Mouse (Mus musculus): ENCODE results near the gene Pa2g4. TPM values are rescaled to one million over a fixed set of nuclear protein-coding genes. Genes with fewer than 3 reads are reported as not detected.

Pa2g4 gene
- polyA plus RNA-seq, 1 experiment from 2014 or later = 149 TPM

DNA sequence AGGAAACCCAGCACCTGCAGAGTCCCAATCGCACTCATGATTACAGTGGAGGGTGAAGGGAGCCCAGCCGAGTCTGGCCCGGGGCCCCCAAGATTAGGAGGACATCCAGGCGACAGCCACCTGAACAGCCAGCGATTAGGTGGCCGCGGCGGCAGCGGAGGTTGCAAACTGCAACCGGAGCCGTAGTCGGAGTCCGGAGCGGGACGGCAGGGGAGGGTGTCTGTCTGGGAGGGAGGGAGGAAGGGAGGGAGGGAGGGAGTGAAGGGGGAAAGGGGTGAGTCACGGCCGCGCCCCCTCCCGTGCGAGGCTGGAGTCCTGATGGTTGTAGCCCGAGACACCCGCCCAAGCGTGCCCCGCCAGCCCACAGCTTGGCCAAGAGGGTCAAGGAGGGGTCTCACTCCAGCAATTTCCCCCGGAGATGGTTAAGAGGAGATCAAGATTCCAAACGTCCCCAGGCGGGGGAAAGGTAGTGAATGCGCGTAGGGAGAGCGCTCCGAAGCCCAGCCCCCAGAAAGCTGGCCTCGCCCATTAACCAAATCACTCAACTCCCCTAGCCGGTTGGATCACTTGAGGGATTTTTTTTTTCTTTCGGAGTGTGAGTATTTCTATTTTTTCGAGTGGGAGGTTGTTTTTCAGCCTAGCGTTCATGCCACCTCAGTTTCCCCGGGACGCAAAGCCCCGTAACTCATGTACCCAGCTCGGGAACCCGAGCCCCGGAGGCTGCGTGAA lies 23.8 kb upstream of the Pa2g4 start, which contains the start of gene Erbb3:
Gene Erbb3, minus strand, starts transcription at position 189 of the 729 bp plus-strand sequence.
- H3K4me1 ChIP-seq = peaks cover 14% of the 10 kb centered on the region
- H3K9ac ChIP-seq (replicated peaks) = peak within 1 kb of the TSS; percentile 44
- peaks cover 26% of the 10 kb centered on the region for H3K27me3 ChIP-seq
- H3K4me2 ChIP-seq (replicated peaks) = peak within 1 kb of the TSS; percentile 95
- H3K27ac ChIP-seq (replicated peaks) = no peak within 1 kb of the TSS
- H3K9me3 ChIP-seq = no peaks in the 10 kb centered on the region
- under 1% methylated on average over 43 of the region's 43 CpGs for WGBS
- peak; percentile 33 for ATAC-seq (replicated peaks)
- no peaks in the 10 kb centered on the region for H3K36me3 ChIP-seq
- H3K4me3 ChIP-seq = peak within 1 kb of the TSS; percentile 65

DNA sequence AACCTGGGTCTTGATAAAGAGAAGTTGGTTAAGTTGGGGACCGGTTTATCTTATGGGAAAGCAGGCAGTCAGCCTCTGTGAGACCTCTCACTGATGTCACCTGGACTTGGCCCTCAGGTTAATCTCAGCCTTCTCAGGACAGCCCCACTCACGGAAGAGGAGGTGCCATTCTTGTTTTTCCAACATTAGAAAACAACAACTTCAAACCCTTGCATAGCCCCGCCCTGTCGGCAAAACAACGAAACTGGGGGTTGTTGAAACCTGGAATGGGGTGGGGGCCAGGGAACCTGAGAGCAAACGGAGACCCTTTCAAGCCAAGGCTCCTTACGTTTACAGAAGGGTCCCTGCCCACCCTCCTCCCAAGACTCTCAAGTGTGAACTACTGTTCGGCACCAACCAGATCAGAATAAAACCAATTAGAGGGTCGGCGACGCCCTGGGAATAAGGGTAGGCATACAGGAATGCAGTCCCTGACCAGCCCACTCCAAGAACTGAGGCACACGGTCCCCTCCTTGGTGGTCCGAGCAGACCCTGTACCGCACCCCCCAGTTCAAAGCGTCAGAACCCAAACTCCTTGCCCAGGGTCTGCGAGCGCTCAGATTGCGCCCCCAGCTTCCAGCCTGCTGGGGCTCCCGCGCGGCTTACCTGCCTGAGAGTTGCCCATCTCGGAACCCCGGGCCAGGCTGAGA lies 23.1 kb upstream of the Pa2g4 start:
- WGBS = 2% methylated on average over 23 of the region's 23 CpGs
- H3K9me3 ChIP-seq = no peaks in the 10 kb centered on the region
- H3K27me3 ChIP-seq = peaks cover 26% of the 10 kb centered on the region
- peak overlapping the region; percentile 44 for H3K9ac ChIP-seq (replicated peaks)
- H3K4me1 ChIP-seq = peaks cover 14% of the 10 kb centered on the region
- peak overlapping the region; percentile 95 for H3K4me2 ChIP-seq (replicated peaks)
- peak; percentile 39; the same call in 1 of the 2 replicates for ATAC-seq (replicated peaks)
- H3K4me3 ChIP-seq = peak overlapping the region; percentile 65
- no peaks in the 10 kb centered on the region for H3K36me3 ChIP-seq
- no peak overlapping the region for H3K27ac ChIP-seq (replicated peaks)

GRCm38 (mm10) chr10:128588136-128588535 lies 22.3 kb upstream of the Pa2g4 start:
- H3K4me2 ChIP-seq (replicated peaks) = no peak overlapping the region
- H3K4me3 ChIP-seq = no peak overlapping the region
- no peak overlapping the region for H3K27ac ChIP-seq (replicated peaks)
- ATAC-seq (replicated peaks) = no peak
- peaks cover 14% of the 10 kb centered on the region for H3K4me1 ChIP-seq
- H3K9ac ChIP-seq (replicated peaks) = no peak overlapping the region
- no peaks in the 10 kb centered on the region for H3K36me3 ChIP-seq
- 19% methylated on average over 1 of the region's 1 CpGs for WGBS
- no peaks in the 10 kb centered on the region for H3K9me3 ChIP-seq
- peaks cover 26% of the 10 kb centered on the region for H3K27me3 ChIP-seq

- H3K27ac ChIP-seq (replicated peaks) = no peak overlapping the region
- no peaks in the 10 kb centered on the region for H3K36me3 ChIP-seq
- H3K4me3 ChIP-seq = no peak overlapping the region
- H3K4me1 ChIP-seq = peaks cover 14% of the 10 kb centered on the region
- H3K27me3 ChIP-seq = peaks cover 26% of the 10 kb centered on the region
- H3K4me2 ChIP-seq (replicated peaks) = no peak overlapping the region
- WGBS = 51% methylated on average over 8 of the region's 8 CpGs
- H3K9me3 ChIP-seq = no peaks in the 10 kb centered on the region
- no peak for ATAC-seq (replicated peaks)
- no peak overlapping the region for H3K9ac ChIP-seq (replicated peaks)
Measured at GRCm38 (mm10) chr10:128587697-128588096, 21.9 kb upstream of the Pa2g4 start.

GRCm38 (mm10) chr10:128587120-128587519 lies 21.3 kb upstream of the Pa2g4 start:
- H3K27me3 ChIP-seq = peaks cover 26% of the 10 kb centered on the region
- no peak overlapping the region for H3K4me2 ChIP-seq (replicated peaks)
- H3K4me1 ChIP-seq = peaks cover 14% of the 10 kb centered on the region
- ATAC-seq (replicated peaks) = no peak
- H3K27ac ChIP-seq (replicated peaks) = no peak overlapping the region
- no peaks in the 10 kb centered on the region for H3K36me3 ChIP-seq
- no peak overlapping the region for H3K4me3 ChIP-seq
- 56% methylated on average over 4 of the region's 4 CpGs for WGBS
- no peak overlapping the region for H3K9ac ChIP-seq (replicated peaks)
- no peaks in the 10 kb centered on the region for H3K9me3 ChIP-seq

GRCm38 (mm10) chr10:128586546-128586945 lies 20.8 kb upstream of the Pa2g4 start:
- Histone ChIP-seq H3K9ac (replicated peaks) (no peak overlapping the region), H3K4me3 (no peak overlapping the region), H3K4me1 (peaks cover 14% of the 10 kb centered on the region), H3K27me3 (peaks cover 26% of the 10 kb centered on the region), H3K4me2 (replicated peaks) (no peak overlapping the region), H3K36me3 (no peaks in the 10 kb centered on the region), H3K9me3 (no peaks in the 10 kb centered on the region), H3K27ac (replicated peaks) (no peak overlapping the region)
- 14% methylated on average over 1 of the region's 1 CpGs for WGBS
- ATAC-seq (replicated peaks) = no peak

GRCm38 (mm10) chr10:128584386-128584785 lies 18.6 kb upstream of the Pa2g4 start:
- Histone ChIP-seq H3K4me3 (no peak overlapping the region), H3K9ac (replicated peaks) (no peak overlapping the region), H3K27ac (replicated peaks) (no peak overlapping the region), H3K27me3 (peaks cover 23% of the 10 kb centered on the region), H3K36me3 (no peaks in the 10 kb centered on the region), H3K4me2 (replicated peaks) (no peak overlapping the region), H3K4me1 (peaks cover 4% of the 10 kb centered on the region), H3K9me3 (no peaks in the 10 kb centered on the region)
- WGBS = 10% methylated on average over 4 of the region's 4 CpGs
- ATAC-seq (replicated peaks) = no peak

GRCm38 (mm10) chr10:128583644-128584043 lies 17.9 kb upstream of the Pa2g4 start:
- WGBS = 18% methylated on average over 7 of the region's 7 CpGs

DNA sequence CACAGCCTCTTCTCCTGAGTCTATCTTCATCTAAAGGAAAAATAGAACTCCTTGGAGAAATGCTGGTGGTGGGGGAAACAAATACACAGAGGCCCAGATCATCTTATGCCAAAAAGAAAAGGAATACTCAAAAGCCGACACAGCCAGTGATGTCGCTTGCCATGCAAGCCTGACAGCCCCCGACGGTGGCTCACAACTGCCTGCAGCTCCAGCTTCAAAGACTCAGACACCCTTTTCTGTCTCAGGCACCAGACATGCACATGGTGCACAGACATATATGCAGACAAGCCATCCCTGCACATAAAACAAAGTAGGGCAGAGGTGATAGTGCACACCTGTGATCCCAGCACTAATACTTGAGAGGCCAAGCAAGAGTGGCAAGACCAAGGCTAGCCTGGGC lies 13.9 kb upstream of the Pa2g4 start:
- no peaks in the 10 kb centered on the region for H3K27me3 ChIP-seq
- ATAC-seq (replicated peaks) = no peak
- H3K9ac ChIP-seq (replicated peaks) = no peak overlapping the region
- no peak overlapping the region for H3K27ac ChIP-seq (replicated peaks)
- H3K9me3 ChIP-seq = no peaks in the 10 kb centered on the region
- 82% methylated on average over 4 of the region's 4 CpGs for WGBS
- H3K4me2 ChIP-seq (replicated peaks) = no peak overlapping the region
- H3K36me3 ChIP-seq = no peaks in the 10 kb centered on the region
- no peaks in the 10 kb centered on the region for H3K4me1 ChIP-seq
- no peak overlapping the region for H3K4me3 ChIP-seq

More at GRCm38 (mm10) chr10:128583644-128584043, 17.9 kb upstream of the Pa2g4 start:
- Histone ChIP-seq H3K9me3 (no peaks in the 10 kb centered on the region), H3K4me2 (replicated peaks) (no peak overlapping the region), H3K4me1 (no peaks in the 10 kb centered on the region), H3K9ac (replicated peaks) (no peak overlapping the region), H3K4me3 (no peak overlapping the region), H3K27ac (replicated peaks) (no peak overlapping the region), H3K27me3 (peaks cover 16% of the 10 kb centered on the region), H3K36me3 (no peaks in the 10 kb centered on the region)
- no peak for ATAC-seq (replicated peaks)

GRCm38 (mm10) chr10:128579298-128579697 lies 13.5 kb upstream of the Pa2g4 start:
- no peak for ATAC-seq (replicated peaks)
- H3K4me1 ChIP-seq = no peaks in the 10 kb centered on the region

DNA sequence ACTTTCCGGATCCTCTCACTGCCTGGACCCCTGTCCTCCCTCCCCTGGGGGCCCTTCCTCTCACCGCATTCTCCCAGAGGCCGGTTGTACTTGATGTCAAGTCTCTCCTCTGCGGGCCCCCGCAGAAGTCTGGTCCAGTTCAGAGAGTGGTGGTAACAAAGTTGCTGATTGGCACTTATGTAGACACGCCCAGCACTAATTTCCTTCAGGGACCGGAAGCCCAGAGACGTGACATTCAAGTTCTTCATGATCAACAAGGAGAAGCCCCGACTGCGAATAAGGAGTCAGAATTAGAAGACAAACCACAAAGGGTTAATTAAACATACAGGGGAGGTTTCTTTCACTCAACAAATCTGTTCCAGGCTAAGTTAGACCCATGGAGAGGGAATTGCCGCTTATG lies 12.5 kb upstream of the Pa2g4 start:
- H3K36me3 ChIP-seq = no peaks in the 10 kb centered on the region
- H3K9me3 ChIP-seq = no peaks in the 10 kb centered on the region
- H3K9ac ChIP-seq (replicated peaks) = no peak overlapping the region
- WGBS = 85% methylated on average over 11 of the region's 11 CpGs
- H3K4me1 ChIP-seq = no peaks in the 10 kb centered on the region
- no peak overlapping the region for H3K27ac ChIP-seq (replicated peaks)
- H3K4me2 ChIP-seq (replicated peaks) = no peak overlapping the region
- H3K4me3 ChIP-seq = no peak overlapping the region
- ATAC-seq (replicated peaks) = no peak
- H3K27me3 ChIP-seq = no peaks in the 10 kb centered on the region

More at GRCm38 (mm10) chr10:128579298-128579697, 13.5 kb upstream of the Pa2g4 start:
- 86% methylated on average over 3 of the region's 3 CpGs for WGBS
- Histone ChIP-seq H3K9me3 (no peaks in the 10 kb centered on the region), H3K4me2 (replicated peaks) (no peak overlapping the region), H3K4me3 (no peak overlapping the region), H3K36me3 (no peaks in the 10 kb centered on the region), H3K27ac (replicated peaks) (no peak overlapping the region), H3K9ac (replicated peaks) (no peak overlapping the region), H3K27me3 (no peaks in the 10 kb centered on the region)

DNA sequence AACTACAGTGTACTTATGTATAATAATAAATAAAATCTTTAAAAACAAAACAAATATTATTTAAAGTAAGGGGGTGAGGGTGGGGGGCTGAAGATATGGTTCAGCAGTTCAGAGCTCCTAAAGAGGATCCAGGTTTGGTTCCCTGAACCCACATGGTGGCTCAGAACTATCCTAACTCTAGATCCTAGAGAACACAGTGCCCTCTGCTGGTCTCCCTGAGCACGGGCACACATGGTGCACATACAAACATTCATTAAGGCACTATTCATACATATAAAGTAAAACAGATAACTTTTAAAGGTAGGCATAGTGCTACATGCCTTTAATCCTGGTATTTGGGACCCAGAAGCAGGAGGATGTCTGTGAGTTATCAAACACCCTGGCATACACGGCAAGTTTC lies 9.3 kb upstream of the Pa2g4 start:
- no peaks in the 10 kb centered on the region for H3K27me3 ChIP-seq
- H3K4me3 ChIP-seq = no peak overlapping the region
- no peak overlapping the region for H3K4me2 ChIP-seq (replicated peaks)
- H3K36me3 ChIP-seq = no peaks in the 10 kb centered on the region
- no peak overlapping the region for H3K9ac ChIP-seq (replicated peaks)
- H3K4me1 ChIP-seq = no peaks in the 10 kb centered on the region
- no peak for ATAC-seq (replicated peaks)
- WGBS = 90% methylated on average over 2 of the region's 2 CpGs
- no peak overlapping the region for H3K27ac ChIP-seq (replicated peaks)
- H3K9me3 ChIP-seq = no peaks in the 10 kb centered on the region
